Mouse (Mus musculus): ENCODE data around the gene Setd4. TPM values are rescaled to one million over a fixed set of nuclear protein-coding genes. Genes with fewer than 3 reads are reported as not detected.

Gene Setd4
- polyA plus RNA-seq, 1 experiment from 2014 or later = 7.5 TPM

DNA sequence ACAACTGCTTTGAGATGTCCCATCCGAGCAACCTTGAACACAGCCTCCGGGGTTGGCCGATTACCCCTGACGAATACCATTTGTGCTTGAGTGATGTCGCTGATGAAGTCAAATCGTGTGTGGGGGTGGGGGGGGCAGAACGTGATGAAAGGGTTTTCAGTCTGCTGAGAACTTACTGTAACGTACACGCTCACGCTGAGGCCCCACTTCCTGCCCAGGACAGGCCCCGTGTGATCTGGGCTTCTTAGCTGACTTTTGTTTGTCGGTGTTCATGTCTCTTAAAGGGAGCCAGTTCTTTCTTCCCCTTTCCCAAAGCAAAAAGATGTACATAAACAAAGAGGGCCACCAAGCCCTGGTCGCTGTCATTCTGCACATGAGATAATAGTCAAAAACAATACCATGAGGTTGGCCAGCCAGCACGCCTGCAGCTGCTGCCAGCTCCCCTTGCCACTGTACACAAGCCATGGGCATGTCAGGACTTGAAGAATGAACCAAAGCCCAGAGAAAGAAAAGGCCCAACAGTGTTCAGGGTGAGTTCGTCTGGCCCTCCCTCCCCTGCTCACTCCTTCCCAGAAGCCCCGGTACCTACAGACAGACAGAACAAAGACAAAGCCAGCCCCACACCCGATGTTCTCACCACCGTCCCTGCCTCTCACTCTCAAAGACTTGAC, 29.2 kb downstream of the Setd4 start:
- no peak overlapping the region for H3K4me2 ChIP-seq
- H3K9ac ChIP-seq = no peak overlapping the region
- no peaks in the 10 kb centered on the region for H3K36me3 ChIP-seq
- no peak for ATAC-seq (ENCODE audit: insufficient number of reproducible peaks, low FRiP score)
- no peaks in the 10 kb centered on the region for H3K9me3 ChIP-seq (replicated peaks)
- H3K27me3 ChIP-seq (replicated peaks) = peaks cover 14% of the 10 kb centered on the region; the same call in 1 of the 2 replicates
- H3K4me1 ChIP-seq (replicated peaks) = peaks cover 11% of the 10 kb centered on the region; the same call in 1 of the 2 replicates
- 43% methylated on average over 18 of the region's 18 CpGs for WGBS
- no peak overlapping the region for H3K4me3 ChIP-seq
- H3K27ac ChIP-seq (ENCODE audit: poor library complexity, severe bottlenecking) = no peak overlapping the region

DNA sequence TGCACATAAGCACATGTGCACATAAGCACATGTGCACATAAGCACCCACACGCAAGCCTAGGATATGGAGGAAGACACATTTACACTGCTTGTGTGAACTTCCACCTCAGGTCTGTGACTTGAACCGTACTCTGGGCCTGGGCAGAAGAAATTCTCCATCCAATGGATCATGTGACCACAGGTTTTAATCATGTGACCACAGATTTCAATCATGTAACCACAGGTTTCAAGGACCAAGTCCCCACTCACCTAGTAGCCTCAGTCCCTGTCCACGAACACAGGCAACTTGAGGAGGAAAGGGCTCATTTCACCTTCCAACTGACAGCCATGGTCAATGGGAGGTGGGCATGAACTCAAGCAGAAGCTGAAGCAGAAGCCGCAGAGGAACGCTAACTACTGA, 30.4 kb downstream of the Setd4 start:
- ATAC-seq (ENCODE audit: insufficient number of reproducible peaks, low FRiP score) = no peak
- H3K4me2 ChIP-seq = no peak overlapping the region
- peaks cover 14% of the 10 kb centered on the region; the same call in 1 of the 2 replicates for H3K27me3 ChIP-seq (replicated peaks)
- H3K36me3 ChIP-seq = no peaks in the 10 kb centered on the region
- H3K9me3 ChIP-seq (replicated peaks) = no peaks in the 10 kb centered on the region
- no peak overlapping the region for H3K9ac ChIP-seq
- no peak overlapping the region for H3K27ac ChIP-seq (ENCODE audit: poor library complexity, severe bottlenecking)
- no peak overlapping the region for H3K4me3 ChIP-seq
- 86% methylated on average over 5 of the region's 5 CpGs for WGBS
- H3K4me1 ChIP-seq (replicated peaks) = peaks cover 11% of the 10 kb centered on the region; the same call in 1 of the 2 replicates

DNA sequence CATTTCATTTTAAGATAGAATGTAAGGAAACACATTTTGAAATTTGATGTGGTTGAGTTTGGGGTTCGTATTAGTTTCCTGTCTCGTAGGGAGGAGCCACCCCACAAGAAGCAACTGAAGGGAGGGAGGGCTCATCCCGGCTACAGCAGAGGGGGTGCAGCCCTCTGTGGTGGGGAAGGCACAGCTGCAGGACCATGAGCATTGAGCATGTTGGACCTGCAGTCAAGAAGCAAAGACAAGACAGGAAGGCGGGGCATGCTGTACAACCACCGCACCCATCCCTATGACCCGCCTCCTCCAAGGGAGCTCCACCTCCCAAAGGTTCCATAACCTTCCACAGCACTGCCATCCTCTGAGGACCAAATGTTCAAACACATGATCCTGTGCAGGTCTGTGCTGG, 31.5 kb downstream of the Setd4 start:
- Histone ChIP-seq H3K36me3 (no peaks in the 10 kb centered on the region), H3K9ac (no peak overlapping the region), H3K4me1 (replicated peaks) (peaks cover 11% of the 10 kb centered on the region; the same call in 1 of the 2 replicates), H3K27me3 (replicated peaks) (peaks cover 8% of the 10 kb centered on the region; the same call in 1 of the 2 replicates), H3K27ac (ENCODE audit: poor library complexity, severe bottlenecking) (no peak overlapping the region), H3K4me3 (no peak overlapping the region), H3K4me2 (no peak overlapping the region), H3K9me3 (replicated peaks) (no peaks in the 10 kb centered on the region)
- no peak for ATAC-seq (ENCODE audit: insufficient number of reproducible peaks, low FRiP score)
- WGBS = 89% methylated on average over 6 of the region's 6 CpGs

DNA sequence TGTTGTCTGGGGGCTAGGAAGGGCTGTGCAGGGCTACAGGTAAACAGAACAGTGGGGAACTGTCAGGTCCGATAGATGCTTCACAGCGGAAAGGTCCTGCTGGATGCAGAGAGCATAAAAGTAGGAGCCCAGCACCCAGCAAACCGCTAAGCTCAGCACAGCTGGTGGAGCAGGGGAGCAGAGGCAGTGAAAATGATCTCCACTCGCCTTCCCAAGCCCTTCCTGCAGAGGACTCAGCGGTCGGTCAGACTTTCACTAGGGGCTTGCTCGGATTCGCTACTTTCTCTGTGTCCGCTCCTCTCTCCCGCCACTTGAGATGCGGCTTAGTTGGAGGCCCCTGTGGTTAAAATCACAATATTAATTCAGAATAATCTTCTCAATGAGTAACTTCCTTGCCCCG, 45.4 kb downstream of the Setd4 start:
- Histone ChIP-seq H3K27me3 (replicated peaks) (no peaks in the 10 kb centered on the region; the same call in none of the 2 replicates), H3K4me1 (replicated peaks) (no peaks in the 10 kb centered on the region), H3K9me3 (replicated peaks) (0 out of 2 replicates have a peak, but pooled peaks cover 5% of the 10 kb centered on the region), H3K9ac (no peak overlapping the region), H3K4me2 (peak overlapping the region; percentile 9; the same call in 1 of the 2 replicates), H3K4me3 (no peak overlapping the region), H3K27ac (ENCODE audit: poor library complexity, severe bottlenecking) (no peak overlapping the region), H3K36me3 (no peaks in the 10 kb centered on the region)
- 23% methylated on average over 12 of the region's 12 CpGs for WGBS
- ATAC-seq (ENCODE audit: insufficient number of reproducible peaks, low FRiP score) = no peak

DNA sequence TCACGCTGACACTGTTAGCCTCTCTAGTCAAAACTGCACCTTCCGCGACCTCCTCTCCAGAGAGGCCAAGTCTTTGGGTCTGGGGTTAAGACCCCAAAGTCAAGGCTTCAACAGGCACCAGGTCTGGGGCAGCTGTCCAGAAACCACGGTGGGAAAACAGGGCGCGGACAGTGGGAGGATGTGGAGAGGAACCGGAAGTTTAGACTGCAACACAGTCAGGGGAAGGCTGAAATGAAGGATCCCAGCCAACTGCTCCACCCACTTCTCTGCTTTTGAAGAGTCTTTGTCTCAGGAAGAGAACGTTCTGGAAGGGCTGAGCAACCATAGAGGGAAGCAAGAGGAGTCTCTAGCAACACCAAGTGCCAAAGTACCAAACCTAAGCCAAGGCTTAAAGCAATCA, 46.2 kb downstream of the Setd4 start:
- H3K27me3 ChIP-seq (replicated peaks) = no peaks in the 10 kb centered on the region; the same call in none of the 2 replicates
- no peak overlapping the region for H3K9ac ChIP-seq
- ATAC-seq (ENCODE audit: insufficient number of reproducible peaks, low FRiP score) = no peak
- no peaks in the 10 kb centered on the region for H3K36me3 ChIP-seq
- WGBS = 58% methylated on average over 8 of the region's 8 CpGs
- H3K27ac ChIP-seq (ENCODE audit: poor library complexity, severe bottlenecking) = no peak overlapping the region
- 0 out of 2 replicates have a peak, but pooled peaks cover 5% of the 10 kb centered on the region for H3K9me3 ChIP-seq (replicated peaks)
- no peak overlapping the region for H3K4me3 ChIP-seq
- H3K4me1 ChIP-seq (replicated peaks) = no peaks in the 10 kb centered on the region
- H3K4me2 ChIP-seq = no peak overlapping the region

DNA sequence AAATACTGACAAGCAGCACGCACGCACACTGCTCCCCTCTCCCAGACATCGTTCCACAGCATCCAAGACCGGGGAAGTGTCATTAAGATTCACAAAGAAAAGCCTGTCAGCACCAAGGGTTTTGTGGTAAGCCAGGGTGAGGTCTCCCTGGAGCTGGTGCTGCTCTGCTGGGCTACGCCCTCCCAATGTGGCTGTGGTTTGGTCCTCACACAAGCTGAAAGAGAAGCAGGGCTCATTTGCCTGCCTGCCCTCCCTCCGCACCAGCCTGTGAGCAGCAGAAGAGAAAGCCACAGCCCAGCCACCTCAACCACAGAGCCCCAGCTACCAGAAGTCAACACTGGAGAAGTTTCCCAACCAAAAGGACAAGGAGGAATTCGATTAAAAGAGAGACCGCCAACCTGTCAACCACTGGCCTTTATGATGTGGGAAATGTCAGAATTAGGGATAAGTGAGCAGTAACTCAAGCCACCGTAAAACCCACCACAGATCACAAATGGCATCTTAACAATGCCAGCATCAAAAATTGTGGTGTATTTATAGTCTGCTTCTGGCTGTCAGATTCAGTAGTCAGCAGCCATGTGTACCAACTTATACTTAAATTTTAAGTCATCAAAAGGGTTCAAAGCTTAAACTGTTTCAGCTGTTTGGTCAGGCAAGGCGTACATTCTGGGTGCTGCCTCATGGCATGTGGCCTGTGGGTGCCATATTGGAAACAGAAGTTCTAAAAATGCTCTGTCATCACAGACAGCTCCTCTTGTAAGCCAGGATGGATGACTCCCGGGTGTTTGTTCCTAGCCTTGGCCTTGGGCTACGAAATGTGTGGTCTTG, 51.0 kb downstream of the Setd4 start:
- Histone ChIP-seq H3K4me2 (no peak overlapping the region), H3K4me1 (replicated peaks) (peaks cover 7% of the 10 kb centered on the region), H3K9ac (no peak overlapping the region), H3K36me3 (no peaks in the 10 kb centered on the region), H3K27ac (ENCODE audit: poor library complexity, severe bottlenecking) (no peak overlapping the region), H3K27me3 (replicated peaks) (no peaks in the 10 kb centered on the region; the same call in 1 of the 2 replicates), H3K4me3 (no peak overlapping the region), H3K9me3 (replicated peaks) (no peaks in the 10 kb centered on the region)
- 82% methylated on average over 12 of the region's 12 CpGs for WGBS
- no peak for ATAC-seq (ENCODE audit: insufficient number of reproducible peaks, low FRiP score)

DNA sequence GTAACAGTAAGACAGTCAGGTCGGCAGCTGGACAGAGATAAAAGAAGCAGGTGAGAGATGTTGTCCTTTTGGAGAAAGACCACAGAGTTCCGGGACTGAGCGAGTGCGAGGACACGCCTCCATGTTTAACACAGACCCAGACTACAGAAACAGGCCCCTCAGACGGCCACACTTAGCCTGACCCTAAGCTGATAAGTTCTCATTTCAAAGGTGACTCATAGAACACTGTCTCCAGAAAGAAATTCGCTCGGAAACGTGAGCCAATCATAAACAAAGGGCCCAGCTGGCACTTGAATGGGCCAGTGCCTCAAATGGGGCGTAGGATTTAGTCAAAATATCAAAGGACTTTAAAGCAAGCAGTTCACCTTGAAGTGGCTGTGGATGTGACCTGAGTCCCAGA, 54.6 kb downstream of the Setd4 start:
- Histone ChIP-seq H3K4me1 (replicated peaks) (peaks cover 7% of the 10 kb centered on the region), H3K27me3 (replicated peaks) (peaks cover 10% of the 10 kb centered on the region; the same call in 1 of the 2 replicates), H3K4me2 (peak overlapping the region; percentile 19; the same call in 1 of the 2 replicates), H3K27ac (ENCODE audit: poor library complexity, severe bottlenecking) (no peak overlapping the region), H3K4me3 (no peak overlapping the region), H3K9ac (no peak overlapping the region), H3K9me3 (replicated peaks) (no peaks in the 10 kb centered on the region), H3K36me3 (no peaks in the 10 kb centered on the region)
- WGBS = 24% methylated on average over 10 of the region's 10 CpGs
- no peak for ATAC-seq (ENCODE audit: insufficient number of reproducible peaks, low FRiP score)

DNA sequence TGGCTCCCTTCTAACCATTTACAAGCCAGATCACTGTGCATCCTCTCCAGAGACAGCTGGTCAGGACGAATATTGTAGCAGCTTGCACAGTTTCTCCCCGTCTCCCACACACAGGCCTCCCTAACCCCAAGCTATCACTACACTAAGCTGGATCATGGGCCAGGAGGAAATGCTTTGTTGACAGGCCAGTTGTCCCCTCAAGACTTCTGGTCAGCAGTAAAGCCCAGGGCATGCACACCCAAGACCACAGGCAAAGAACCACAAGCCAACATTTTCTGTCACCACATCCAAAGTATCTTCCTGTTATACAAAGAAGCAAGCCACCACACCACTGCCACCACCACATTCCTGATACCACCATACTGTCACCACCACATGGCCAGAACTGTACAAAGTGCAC, 55.8 kb downstream of the Setd4 start:
- H3K27ac ChIP-seq (ENCODE audit: poor library complexity, severe bottlenecking) = no peak overlapping the region
- H3K9me3 ChIP-seq (replicated peaks) = no peaks in the 10 kb centered on the region
- H3K4me1 ChIP-seq (replicated peaks) = peaks cover 7% of the 10 kb centered on the region
- H3K9ac ChIP-seq = no peak overlapping the region
- H3K4me3 ChIP-seq = no peak overlapping the region
- peaks cover 10% of the 10 kb centered on the region; the same call in 1 of the 2 replicates for H3K27me3 ChIP-seq (replicated peaks)
- H3K4me2 ChIP-seq = no peak overlapping the region
- no peak for ATAC-seq (ENCODE audit: insufficient number of reproducible peaks, low FRiP score)
- H3K36me3 ChIP-seq = no peaks in the 10 kb centered on the region
- 67% methylated on average over 2 of the region's 2 CpGs for WGBS

DNA sequence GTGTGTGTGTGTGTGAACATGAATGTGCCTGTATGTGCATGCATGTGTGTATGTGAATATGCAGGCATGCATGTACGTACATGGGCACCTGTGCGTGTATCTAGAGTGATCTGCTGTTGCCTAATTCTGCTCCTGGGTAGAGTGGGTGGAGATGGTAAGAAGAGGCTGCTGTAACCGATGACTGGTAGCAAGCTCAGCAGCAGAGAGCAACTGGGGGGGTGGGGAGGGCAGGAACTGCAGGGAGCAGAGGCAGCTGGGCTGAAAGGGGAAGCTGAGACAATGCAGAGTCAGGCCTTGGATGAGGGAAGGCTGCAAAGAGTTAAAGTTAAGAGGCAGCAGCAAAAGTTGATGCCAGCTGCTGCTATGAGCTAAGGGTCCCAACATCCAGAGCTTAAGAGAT, 56.7 kb downstream of the Setd4 start:
- Histone ChIP-seq H3K27me3 (replicated peaks) (peaks cover 14% of the 10 kb centered on the region), H3K9me3 (replicated peaks) (no peaks in the 10 kb centered on the region), H3K4me2 (no peak overlapping the region), H3K36me3 (no peaks in the 10 kb centered on the region), H3K27ac (ENCODE audit: poor library complexity, severe bottlenecking) (no peak overlapping the region), H3K4me1 (replicated peaks) (peaks cover 7% of the 10 kb centered on the region), H3K4me3 (no peak overlapping the region), H3K9ac (no peak overlapping the region)
- WGBS = 65% methylated on average over 3 of the region's 3 CpGs
- no peak for ATAC-seq (ENCODE audit: insufficient number of reproducible peaks, low FRiP score)

DNA sequence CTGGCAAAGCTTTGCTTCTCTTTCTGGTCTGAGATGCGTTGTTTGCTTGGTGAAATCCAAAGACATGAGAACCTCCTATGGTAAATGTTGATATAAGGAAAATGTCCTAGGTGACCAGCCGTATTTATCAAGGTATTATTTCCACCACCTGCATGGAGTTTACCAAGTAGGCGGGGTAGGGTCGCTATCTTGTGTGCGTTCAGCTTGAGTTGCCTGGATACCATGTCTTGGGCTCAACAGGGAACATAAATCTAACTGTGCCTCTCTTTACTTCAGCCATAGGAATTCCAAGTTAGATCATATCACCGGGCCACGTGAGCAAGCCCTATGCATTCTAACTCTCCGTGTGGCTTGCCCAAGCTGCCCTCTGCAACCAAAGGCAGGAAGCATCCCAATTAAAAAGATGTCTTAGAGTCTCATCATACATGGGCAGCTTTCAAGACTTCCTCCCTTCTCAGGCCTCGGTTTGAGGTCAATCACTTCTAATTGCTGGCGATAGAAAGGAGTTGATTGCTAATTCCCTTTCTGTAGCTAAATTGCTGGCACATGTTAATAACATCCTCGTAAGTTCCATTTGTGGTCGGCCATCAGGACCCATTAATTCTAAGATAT, 57.4 kb downstream of the Setd4 start:
- 76% methylated on average over 12 of the region's 12 CpGs for WGBS
- no peak for ATAC-seq (ENCODE audit: insufficient number of reproducible peaks, low FRiP score)
- Histone ChIP-seq H3K9me3 (replicated peaks) (no peaks in the 10 kb centered on the region), H3K36me3 (no peaks in the 10 kb centered on the region), H3K4me2 (no peak overlapping the region), H3K9ac (no peak overlapping the region), H3K4me3 (no peak overlapping the region), H3K27ac (ENCODE audit: poor library complexity, severe bottlenecking) (no peak overlapping the region), H3K4me1 (replicated peaks) (peaks cover 7% of the 10 kb centered on the region), H3K27me3 (replicated peaks) (peaks cover 21% of the 10 kb centered on the region)

DNA sequence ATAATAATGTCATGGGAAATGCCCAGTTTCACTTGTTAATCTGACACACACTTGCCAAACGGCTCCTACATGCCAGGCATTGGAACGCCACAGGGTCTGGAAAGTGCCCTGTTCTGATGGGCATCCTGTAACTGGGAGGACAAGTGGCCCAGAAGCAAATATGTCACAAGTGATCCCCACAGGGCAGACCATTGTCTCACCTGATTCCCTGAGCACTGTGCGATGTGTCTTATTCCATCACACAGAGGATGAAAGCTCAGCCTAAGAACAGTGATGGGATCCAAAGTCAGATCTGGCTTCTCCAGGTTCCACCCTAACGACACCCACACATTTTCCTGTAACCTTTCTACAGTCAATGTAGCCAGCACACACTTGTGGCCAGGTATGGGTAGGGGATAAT, 58.9 kb downstream of the Setd4 start:
- H3K4me1 ChIP-seq (replicated peaks) = peaks cover 12% of the 10 kb centered on the region
- whole genome bisulfite sequencing = 79% methylated on average over 4 of the region's 4 CpGs

More for the DNA sequence above, 58.9 kb downstream of the Setd4 start:
- Histone ChIP-seq H3K27ac (ENCODE audit: poor library complexity, severe bottlenecking) (no peak overlapping the region), H3K36me3 (no peaks in the 10 kb centered on the region), H3K9ac (no peak overlapping the region), H3K27me3 (replicated peaks) (peaks cover 21% of the 10 kb centered on the region), H3K9me3 (replicated peaks) (no peaks in the 10 kb centered on the region), H3K4me3 (no peak overlapping the region), H3K4me2 (no peak overlapping the region)
- no peak for ATAC-seq (ENCODE audit: insufficient number of reproducible peaks, low FRiP score)
